Mouse (Mus musculus) heart, embryonic 11.5 days (tissue): Measurements from ENCODE around the gene Defb5. TPM values are rescaled to one million over a fixed set of nuclear protein-coding genes. Genes with fewer than 3 reads are reported as not detected.

ENCODE experiments used
- polyA plus RNA-seq: library from polyadenylated mRNA; unstranded; fragments of >200 nt; fragmentation: Nextera tagmentation; extraction: Ambion mirVana; gene quantifications from 2 replicates; pipeline ENCODE4 v1.2.1, GENCODE M21; 2014

Gene Defb5
- polyA plus RNA-seq, 1 experiment from 2014 or later = not detected

Other genes starting within 250 kb of the Defb5 start
- not detected in 2 replicates for gene Defb38, start 221.0 kb upstream of the Defb5 start, polyA plus RNA-seq
- not detected in 2 replicates for gene Defb39, start 182.8 kb upstream of the Defb5 start, polyA plus RNA-seq
- gene Defb12, start 132.7 kb upstream of the Defb5 start, polyA plus RNA-seq = not detected in 2 replicates
- not detected in 2 replicates for gene Defb34, start 123.8 kb upstream of the Defb5 start, polyA plus RNA-seq
- gene Gm45826, start 106.8 kb upstream of the Defb5 start, polyA plus RNA-seq = not detected in 2 replicates
- not detected in 2 replicates for gene Defb14, start 53.2 kb upstream of the Defb5 start, polyA plus RNA-seq
- not detected in 2 replicates for gene Defb4, start 48.9 kb upstream of the Defb5 start, polyA plus RNA-seq
- gene Defb6, start 22.1 kb upstream of the Defb5 start, polyA plus RNA-seq = not detected in 2 replicates
- not detected in 2 replicates for gene Defb46, start 7.7 kb upstream of the Defb5 start, polyA plus RNA-seq
- not detected in 2 replicates for gene Defb3, start 45.8 kb downstream of the Defb5 start, polyA plus RNA-seq
- gene Defb8, start 200.0 kb downstream of the Defb5 start, polyA plus RNA-seq = not detected in 2 replicates
- gene Defb7, start 247.5 kb downstream of the Defb5 start, polyA plus RNA-seq = not detected in 2 replicates